Comparison of ENCODE assay signal across 9 mouse cellular contexts in genomic region chr6:146685781-146686308, GRCm38 (mm10). TPM values are rescaled to one million over a fixed set of nuclear protein-coding genes. Genes with fewer than 3 reads are reported as not detected.
DNase-seq lines count a peak whose midpoint lies in the region; ATAC-seq and TF ChIP-seq lines count a peak whose summit lies in the region.
"Had no signal": no experiment of that assay in that cellular context is flagged by ENCODE, and none has a peak within 500 bp of the region (broad histone marks: within the 10 kb centered on the region; RNA-seq: fewer than 3 reads in every experiment).

No protein-coding gene starts in this region.

- H3K36me3 ChIP-seq in heart, embryonic 15.5 days = no peaks in the 10 kb centered on the region
- no peaks in the 10 kb centered on the region for H3K36me3 ChIP-seq in lung, embryonic 14.5 days (ENCODE audit: insufficient read depth)
- no peaks in the 10 kb centered on the region for H3K36me3 ChIP-seq in stomach, postnatal 0 days (ENCODE audit: control insufficient read depth, insufficient read depth, low read length)
- H3K36me3 ChIP-seq: embryonic facial prominence, embryonic 13.5 days; midbrain, embryonic 12.5 days had no signal

- peaks cover 39% of the 10 kb centered on the region for H3K4me1 ChIP-seq in heart, embryonic 15.5 days (replicated peaks)
- no peaks in the 10 kb centered on the region for H3K4me1 ChIP-seq in lung, embryonic 14.5 days (ENCODE audit: insufficient read depth)
- H3K4me1 ChIP-seq in stomach, postnatal 0 days (replicated peaks; ENCODE audit: control insufficient read depth, insufficient read depth) = no peaks in the 10 kb centered on the region
- H3K4me1 ChIP-seq: embryonic facial prominence, embryonic 13.5 days; midbrain, embryonic 12.5 days had no signal

- 24% methylated on average over 17 of the region's 17 CpGs for WGBS in heart, embryonic 15.5 days
- 45% methylated on average over 17 of the region's 17 CpGs for WGBS in lung, embryonic 14.5 days
- WGBS in stomach, postnatal 0 days = 53% methylated on average over 17 of the region's 17 CpGs

- TF ChIP-seq POLR2A in brain, embryonic 14.5 days (IDR thresholded peaks at IDR 0.05; ENCODE audit: borderline replicate concordance, extremely low read depth, insufficient read depth, insufficient read length, poor library complexity, severe bottlenecking) = no peak

- peak; percentile 90 for ATAC-seq in heart, embryonic 15.5 days (replicated peaks; ENCODE audit: insufficient number of reproducible peaks, insufficient read depth, low FRiP score, low read depth)
- peak; percentile 95 for ATAC-seq in lung, embryonic 14.5 days (ENCODE audit: insufficient read depth)
- ATAC-seq in stomach, postnatal 0 days (ENCODE audit: low FRiP score, low TSS enrichment) = peak; percentile 96
- no peak for ATAC-seq in frontal cortex, adult (ENCODE audit: low TSS enrichment)

- 0 out of 2 replicates have a peak, but pooled peaks have one; percentile 2 for TF ChIP-seq CTCF in brain, embryonic 14.5 days (IDR thresholded peaks at IDR 0.05; ENCODE audit: borderline replicate concordance, extremely low read depth, insufficient read depth, insufficient read length)
- TF ChIP-seq CTCF in lung, embryonic 14.5 days (IDR thresholded peaks at IDR 0.05; ENCODE audit: low read depth) = peak; percentile 65
- peak; percentile 64 for TF ChIP-seq CTCF in stomach, postnatal 0 days (IDR thresholded peaks at IDR 0.05; ENCODE audit: low read depth)

- H3K4me2 ChIP-seq in heart, embryonic 15.5 days = peak overlapping the region; percentile 41
- peak overlapping the region; percentile 16; the same call in 1 of the 2 replicates for H3K4me2 ChIP-seq in lung, embryonic 14.5 days
- no peak overlapping the region for H3K4me2 ChIP-seq in stomach, postnatal 0 days (replicated peaks; ENCODE audit: low read depth)
- H3K4me2 ChIP-seq: embryonic facial prominence, embryonic 13.5 days; midbrain, embryonic 12.5 days had no signal

- peak overlapping the region; percentile 92 for H3K27ac ChIP-seq in heart, embryonic 15.5 days
- no peak overlapping the region for H3K27ac ChIP-seq in lung, embryonic 14.5 days (ENCODE audit: low read depth)
- H3K27ac ChIP-seq in stomach, postnatal 0 days (replicated peaks) = no peak overlapping the region
- H3K27ac ChIP-seq: embryonic facial prominence, embryonic 13.5 days; midbrain, embryonic 12.5 days had no signal

- no peak overlapping the region for H3K4me3 ChIP-seq in heart, embryonic 15.5 days
- H3K4me3 ChIP-seq in lung, embryonic 14.5 days (ENCODE audit: low read depth, low read length) = no peak overlapping the region
- H3K4me3 ChIP-seq in stomach, postnatal 0 days (ENCODE audit: low read depth, low read length) = no peak overlapping the region
- H3K4me3 ChIP-seq: embryonic facial prominence, embryonic 13.5 days; midbrain, embryonic 12.5 days had no signal

- TF ChIP-seq EP300 in stomach, postnatal 0 days (optimal IDR thresholded peaks at IDR 0.05) = no peak

- no peaks in the 10 kb centered on the region for H3K9me3 ChIP-seq in heart, embryonic 15.5 days (replicated peaks)
- H3K9me3 ChIP-seq in lung, embryonic 14.5 days (ENCODE audit: low read depth, low read length) = no peaks in the 10 kb centered on the region
- H3K9me3 ChIP-seq in stomach, postnatal 0 days (ENCODE audit: control insufficient read depth, low read length) = no peaks in the 10 kb centered on the region
- H3K9me3 ChIP-seq: embryonic facial prominence, embryonic 13.5 days; midbrain, embryonic 12.5 days had no signal

- no peaks in the 10 kb centered on the region for H3K27me3 ChIP-seq in heart, embryonic 15.5 days
- H3K27me3 ChIP-seq in lung, embryonic 14.5 days (ENCODE audit: insufficient read depth, low read length) = no peaks in the 10 kb centered on the region
- no peaks in the 10 kb centered on the region for H3K27me3 ChIP-seq in stomach, postnatal 0 days (ENCODE audit: control insufficient read depth, insufficient read depth, low read length)
- H3K27me3 ChIP-seq: embryonic facial prominence, embryonic 13.5 days; midbrain, embryonic 12.5 days had no signal

- DNase-seq in 3134 (ENCODE audit: extremely low read depth, insufficient read length, low spot score) = peak; percentile 81
- peak; percentile 16 for DNase-seq in CD4-positive helper T cell, adult 2 months (ENCODE audit: low read depth, low spot score)
- DNase-seq in brain, embryonic 14.5 days (ENCODE audit: low read depth) = no peak
- DNase-seq in lung, embryonic 14.5 days = peak; percentile 66
- peak; percentile 82 for DNase-seq in stomach, postnatal 0 days (ENCODE audit: low spot score)

- no peak overlapping the region for H3K9ac ChIP-seq in heart, embryonic 15.5 days
- H3K9ac ChIP-seq in lung, embryonic 14.5 days = no peak overlapping the region
- H3K9ac ChIP-seq in stomach, postnatal 0 days (ENCODE audit: low read length) = no peak overlapping the region
- H3K9ac ChIP-seq: embryonic facial prominence, embryonic 13.5 days; midbrain, embryonic 12.5 days had no signal

RNA-seq across cellular contexts. Expression of gene Stk38l, which starts 39.0 kb away (rescaled TPM):
- polyA plus RNA-seq in brain, embryonic 14.5 days (2012; rRNA removed) = 6.4 and 7.8 TPM in 2 replicates
- 28.5 and 32.0 TPM in 2 replicates for polyA plus RNA-seq in heart, embryonic 15.5 days (2015; fragmentation: Nextera tagmentation; extraction: Ambion mirVana)
- 15.6 and 16.2 TPM in 2 replicates for polyA plus RNA-seq in lung, embryonic 14.5 days (2014; fragmentation: Nextera tagmentation; extraction: Ambion mirVana)
- 16.9 and 17.3 TPM in 2 replicates for polyA plus RNA-seq in stomach, postnatal 0 days (2015; fragmentation: Nextera tagmentation; extraction: Ambion mirVana)

RNA-seq across cellular contexts. Expression of gene Tm7sf3, which starts 43.2 kb away (rescaled TPM):
- 14.5 and 16.7 TPM in 2 replicates for polyA plus RNA-seq in brain, embryonic 14.5 days (2012; rRNA removed)
- polyA plus RNA-seq in heart, embryonic 15.5 days (2015; fragmentation: Nextera tagmentation; extraction: Ambion mirVana) = 32.8 and 38.6 TPM in 2 replicates
- 28.5 and 28.8 TPM in 2 replicates for polyA plus RNA-seq in lung, embryonic 14.5 days (2014; fragmentation: Nextera tagmentation; extraction: Ambion mirVana)
- polyA plus RNA-seq in stomach, postnatal 0 days (2015; fragmentation: Nextera tagmentation; extraction: Ambion mirVana) = 21.9 and 24.5 TPM in 2 replicates

RNA-seq across cellular contexts. Expression of gene Med21, which starts 43.5 kb away (rescaled TPM):
- 67.4 and 83.5 TPM in 2 replicates for polyA plus RNA-seq in brain, embryonic 14.5 days (2012; rRNA removed)
- 135 and 140 TPM in 2 replicates for polyA plus RNA-seq in heart, embryonic 15.5 days (2015; fragmentation: Nextera tagmentation; extraction: Ambion mirVana)
- polyA plus RNA-seq in lung, embryonic 14.5 days (2014; fragmentation: Nextera tagmentation; extraction: Ambion mirVana) = 138 and 142 TPM in 2 replicates
- 106 and 107 TPM in 2 replicates for polyA plus RNA-seq in stomach, postnatal 0 days (2015; fragmentation: Nextera tagmentation; extraction: Ambion mirVana)

Comparison
In these comparisons a context has a peak if more than half of its experiments do, and no peak if none do; other contexts are left out.
1. CTCF ChIP-seq: peak in every context shown above with its lines; median percentile 65 in lung, embryonic 14.5 days; 64 in stomach, postnatal 0 days; 2 in brain, embryonic 14.5 days.